Mouse (Mus musculus) lung, adult 18-20 months (tissue): Measurements from ENCODE around the gene Ubr3.

ENCODE experiments used
- DNase-seq, 2 experiments: peaks; one replicate each; pipeline ENCODE4 v3.0.0; 2022; ENCODE audit warnings: mixed read lengths in 2 of 2

Ubr3 gene

DNA sequence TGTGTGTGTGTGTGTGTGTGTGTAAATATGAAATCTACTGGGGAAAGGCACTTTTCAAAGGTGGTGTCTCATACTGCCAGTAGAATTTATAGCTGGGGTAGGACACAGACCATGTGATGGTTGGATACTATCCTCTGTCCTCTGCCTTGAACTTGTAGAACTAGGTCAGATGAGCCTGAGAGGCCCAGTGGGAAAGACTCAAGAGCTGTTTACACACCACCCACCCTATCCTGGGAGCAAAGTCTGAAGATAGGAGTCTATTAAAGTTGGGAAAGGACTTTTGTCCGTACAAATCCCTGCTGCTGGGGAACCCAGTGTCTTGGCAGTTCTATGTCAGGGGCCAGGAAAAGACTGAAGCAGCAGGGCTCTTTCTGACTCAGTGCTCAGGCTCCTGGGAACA lies 138.3 kb downstream of the Ubr3 start:
- no peak for DNase-seq

DNA sequence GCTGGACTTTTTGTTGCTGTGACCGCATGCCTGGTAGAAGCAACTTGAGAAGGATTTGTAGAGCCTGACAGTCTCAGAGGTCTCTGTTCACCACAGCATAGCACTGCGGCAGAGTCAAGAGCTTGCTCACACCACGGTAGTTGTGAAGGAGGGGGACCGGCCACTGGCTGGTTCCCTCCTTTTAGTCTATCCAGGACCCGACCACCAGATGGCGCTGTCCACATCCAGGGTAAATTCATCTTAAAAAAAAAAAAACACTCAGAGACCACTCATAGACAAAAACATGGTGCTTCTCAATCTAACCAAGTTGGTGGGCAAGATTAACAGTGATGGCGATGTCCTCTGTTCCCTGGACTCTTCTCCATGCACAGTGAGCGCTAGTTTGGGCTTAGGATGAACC lies 140.2 kb downstream of the Ubr3 start:
- DNase-seq, result peak in 1 of 2 experiments; percentile 16

DNA sequence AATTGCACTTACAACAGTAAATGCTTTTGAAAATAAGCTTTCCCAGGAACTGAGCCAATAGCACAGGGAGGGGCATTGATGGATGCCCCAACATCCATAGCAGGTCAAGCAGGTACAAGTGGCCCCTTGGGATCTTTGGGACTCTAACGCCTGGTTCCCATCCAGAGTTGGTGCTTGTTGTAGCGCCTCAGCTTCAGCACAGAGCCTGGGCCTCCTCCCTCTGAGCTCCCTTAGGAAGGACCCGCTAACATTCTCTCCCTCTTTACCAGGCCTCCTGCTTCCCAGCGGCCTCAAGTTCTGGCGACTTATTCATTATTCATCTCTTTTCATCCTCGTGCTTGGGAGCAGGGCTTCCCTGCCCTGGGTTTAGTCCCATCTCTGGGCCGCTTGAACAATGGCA lies 141.7 kb downstream of the Ubr3 start, which contains the start of gene Myo3b:
Myo3b (plus strand) TSS at position 375 of the 400 bp plus-strand sequence.
- peak in 1 of 2 experiments; percentile 5 for DNase-seq

DNA sequence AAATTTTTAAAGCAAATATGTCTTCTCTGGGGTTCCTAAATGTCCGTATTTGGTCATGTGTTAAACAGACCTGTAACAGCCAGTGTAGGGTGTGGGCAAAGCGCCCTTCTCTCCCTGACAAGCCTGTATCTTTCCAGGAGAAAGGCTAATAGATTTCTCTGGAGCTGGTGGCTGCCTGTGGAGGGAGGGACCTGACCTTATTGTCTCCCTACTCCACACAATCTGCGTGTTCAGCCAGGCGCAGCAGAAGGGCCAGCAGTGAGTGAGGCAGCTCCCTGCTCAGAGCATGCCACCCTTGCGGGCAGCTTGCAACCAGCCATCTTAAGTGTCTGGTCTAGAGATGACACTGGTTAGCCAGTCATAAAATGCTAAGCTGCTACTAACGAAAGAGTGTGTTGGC lies 147.4 kb downstream of the Ubr3 start:
- DNase-seq, result no peak

DNA sequence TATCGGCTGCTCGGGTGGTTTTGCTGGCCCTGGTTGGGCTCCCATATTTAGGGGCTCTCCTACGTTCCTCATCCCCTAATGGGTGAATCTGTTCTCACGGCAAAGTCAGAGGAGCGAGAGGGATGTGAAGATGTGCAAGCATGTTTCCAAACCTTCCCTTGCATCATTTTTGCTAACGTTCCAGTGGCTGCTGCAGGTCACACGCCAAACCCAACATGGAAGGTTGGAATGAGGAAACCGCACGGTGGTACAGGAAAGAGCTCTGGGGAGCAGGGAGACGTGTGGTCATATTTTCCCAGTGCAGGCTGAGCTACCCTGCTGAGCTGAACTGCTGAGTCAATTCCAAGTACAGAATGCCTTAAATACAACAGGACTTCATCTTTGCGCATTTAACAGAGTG lies 150.8 kb downstream of the Ubr3 start:
- DNase-seq, result no peak

DNA sequence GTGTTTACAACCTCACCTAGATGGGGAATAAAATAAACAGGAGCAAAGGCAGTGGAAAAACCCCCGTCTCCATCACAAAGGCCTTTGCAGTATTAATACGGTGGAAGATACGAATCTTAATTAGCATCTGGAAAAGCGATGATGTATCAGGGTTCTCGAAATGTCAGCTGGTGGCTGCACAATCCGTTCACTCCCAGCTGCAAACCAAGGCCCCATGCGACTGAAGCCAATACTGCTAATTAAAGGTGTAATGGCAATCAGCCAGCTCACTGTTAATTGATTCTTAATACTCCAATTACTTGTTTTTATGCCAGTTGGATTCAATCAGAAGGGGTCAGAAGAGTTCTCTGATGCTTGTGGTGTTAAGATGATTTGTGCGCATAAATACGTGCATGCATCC lies 156.8 kb downstream of the Ubr3 start:
- no peak for DNase-seq

DNA sequence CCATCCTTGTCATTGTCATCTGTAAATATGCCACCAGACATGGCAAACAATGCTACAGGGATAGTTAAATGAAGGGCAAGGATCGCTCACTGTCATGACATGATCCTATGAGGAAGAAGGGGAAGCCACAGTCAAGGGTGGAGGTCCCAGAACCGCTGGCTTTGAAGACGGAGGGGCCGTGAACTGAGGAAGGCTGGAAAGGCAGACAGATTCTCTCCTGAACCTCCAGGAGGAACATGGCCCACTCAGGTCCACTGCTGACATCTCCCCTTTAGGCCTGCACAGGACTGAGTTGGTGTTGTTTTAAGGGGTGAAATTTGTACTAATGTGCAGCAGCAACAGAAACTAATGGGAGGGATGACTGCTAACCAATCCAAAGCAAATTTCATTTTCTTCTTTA lies 161.2 kb downstream of the Ubr3 start:
- DNase-seq, result no peak

DNA sequence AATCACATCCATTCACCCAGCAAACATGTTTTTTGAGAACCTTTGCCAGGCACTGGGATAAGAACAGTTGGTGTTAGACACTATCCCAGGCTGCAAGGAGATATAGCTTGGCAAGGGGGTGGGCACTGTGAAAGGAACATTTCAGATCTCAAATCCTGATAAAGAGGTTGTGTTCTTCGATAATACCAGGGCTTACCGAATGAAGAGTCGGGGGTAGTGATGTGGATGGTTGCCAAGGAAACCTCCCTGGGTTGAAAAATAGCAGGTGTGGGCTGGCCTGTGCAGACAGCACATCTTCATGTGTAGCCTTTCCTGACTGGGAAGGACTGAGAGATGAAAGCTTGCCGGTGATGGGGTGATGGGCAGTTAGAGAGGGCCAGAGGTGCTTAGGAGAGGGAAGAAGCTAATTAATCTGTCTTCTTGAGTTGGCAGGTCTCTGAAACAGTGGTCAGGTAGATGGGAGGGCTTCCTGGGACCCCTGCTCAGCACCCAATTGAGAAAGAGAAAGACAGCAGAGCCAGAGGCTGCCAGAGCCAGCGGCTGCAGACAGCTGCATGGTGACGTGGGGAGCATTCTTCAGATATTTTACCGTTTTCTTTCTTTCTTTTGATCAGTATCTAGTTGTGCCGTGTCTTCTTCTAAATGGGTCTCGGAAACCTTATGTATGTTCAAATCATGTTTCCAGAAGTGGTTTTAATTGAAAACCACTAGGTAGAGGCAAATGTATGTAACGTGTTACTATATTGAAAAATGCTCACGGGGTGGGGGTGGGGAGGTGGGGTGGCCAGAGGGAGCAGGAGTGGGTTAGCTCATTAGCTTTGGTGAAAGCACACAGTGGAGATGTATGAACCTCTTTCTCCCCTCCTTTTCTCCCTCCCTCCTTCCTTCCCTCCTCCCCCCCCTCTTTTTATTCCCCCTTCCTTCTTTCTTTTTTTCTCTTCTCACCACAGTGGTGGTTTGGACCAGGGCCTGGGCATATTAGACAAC lies 163.6 kb downstream of the Ubr3 start:
- DNase-seq, result no peak

DNA sequence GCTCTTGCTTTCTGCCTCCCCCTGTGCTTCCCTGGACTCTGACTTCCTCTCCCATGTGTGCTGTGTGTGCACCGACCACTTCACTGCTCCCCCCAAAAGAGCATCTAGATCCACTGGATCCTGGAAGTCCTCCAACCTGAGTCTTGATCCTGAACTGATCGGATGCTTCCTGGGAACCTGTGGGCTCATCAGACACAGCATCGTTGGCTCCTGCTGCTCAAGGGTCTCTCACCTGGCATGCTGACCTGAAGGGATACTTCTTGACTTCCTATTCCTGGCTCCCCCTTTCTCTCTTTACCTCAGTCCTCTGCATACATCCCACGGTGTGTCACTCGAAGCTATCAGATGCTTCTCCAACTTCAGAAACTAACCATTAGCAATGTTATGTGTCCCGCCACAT lies 168.1 kb downstream of the Ubr3 start:
- no peak for DNase-seq

DNA sequence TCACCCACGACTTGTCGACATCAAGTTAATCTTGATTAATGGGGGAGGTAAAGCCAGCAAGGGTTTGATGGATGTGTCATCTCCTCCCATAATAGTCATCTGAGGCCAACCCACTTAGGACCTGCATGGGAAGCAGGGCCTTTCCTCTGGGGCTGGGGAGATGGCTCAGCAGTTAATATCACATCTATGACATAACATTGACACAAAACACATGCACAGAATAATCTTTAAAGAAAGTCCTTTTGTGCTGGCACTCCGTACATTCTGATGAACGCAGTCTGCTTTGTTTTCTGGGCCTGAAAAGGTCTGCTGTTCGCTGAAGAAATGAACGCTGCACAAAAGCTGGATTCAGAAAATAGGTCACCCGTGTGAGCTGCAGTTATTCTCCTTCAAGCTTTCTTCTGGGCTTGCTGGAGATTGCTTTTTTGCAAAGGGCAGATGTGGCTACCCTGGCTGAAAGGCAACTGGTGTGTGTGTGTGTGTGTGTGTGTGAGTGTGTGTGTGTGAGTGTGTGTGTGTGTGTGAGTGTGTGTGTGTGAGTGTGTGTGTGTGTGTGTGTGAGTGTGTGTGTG lies 168.8 kb downstream of the Ubr3 start:
- DNase-seq, result no peak

DNA sequence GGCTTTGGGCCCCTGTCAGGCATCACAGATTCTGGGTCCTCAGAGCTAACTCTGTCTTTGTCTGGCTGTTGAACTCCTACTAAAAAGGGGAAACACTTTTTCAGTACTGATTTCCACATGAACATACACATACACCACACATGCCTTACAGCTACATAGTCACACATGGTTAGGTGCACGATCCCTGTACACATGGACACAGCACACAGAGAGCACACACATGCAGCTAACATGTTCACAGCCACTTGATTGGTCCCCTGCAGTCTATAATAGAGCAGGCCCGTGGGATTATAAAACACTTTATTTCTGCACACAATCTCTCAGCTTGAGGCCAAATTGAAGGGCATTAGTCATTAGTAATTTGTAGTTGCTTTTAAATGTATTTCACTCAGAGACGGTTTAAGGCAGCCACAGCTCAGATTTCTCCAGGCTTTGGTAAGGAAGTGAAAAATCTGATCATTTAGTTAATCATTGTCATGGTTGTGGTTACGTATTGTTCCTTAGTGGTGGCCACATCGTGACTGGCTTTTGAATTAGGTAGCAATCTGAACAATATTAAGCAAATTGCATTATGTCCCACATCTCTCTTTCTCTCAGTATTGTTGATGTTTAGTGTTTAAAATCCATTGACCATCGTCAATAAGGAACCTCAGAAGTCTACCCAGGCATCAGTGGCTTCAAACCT lies 169.4 kb downstream of the Ubr3 start:
- no peak for DNase-seq

DNA sequence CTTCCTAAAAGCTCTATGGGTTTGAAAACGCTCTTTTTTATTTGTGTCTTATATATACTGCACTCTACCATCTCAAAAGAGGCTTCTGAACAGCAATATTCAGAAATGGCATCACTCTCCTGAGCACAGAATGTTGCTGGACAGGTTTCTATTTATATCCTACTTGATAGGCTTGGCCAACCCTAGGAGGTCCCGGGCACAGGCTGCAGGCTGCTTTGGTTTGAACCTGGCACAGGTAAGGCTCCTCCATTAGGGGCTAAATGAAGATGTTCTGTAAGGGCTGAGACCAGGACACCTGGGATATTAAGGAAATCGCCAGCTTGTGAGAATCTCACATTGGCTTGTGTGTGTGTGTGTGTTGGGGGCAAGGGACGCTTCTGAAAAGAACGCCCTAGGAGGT lies 172.8 kb downstream of the Ubr3 start:
- DNase-seq, result peak; percentile 9 to 45
